Mouse (Mus musculus) bone marrow, adult 2 months (tissue): ENCODE measurements at regions not wholly inside any gene's neighbourhood (a gene's known extent, or its start where the extent isn't known, plus 50 kb on each side); places are given as distances from the start of the nearest gene placed in this dataset.

Experiments used
- CTCF ChIP-seq: fragments of 200-500 bp; IDR thresholded peaks from 2 replicates; pipeline ENCODE4 v1.5.1; 2011; ENCODE audit warnings: low read length, control low read depth; ENCODE audit not compliant: control insufficient read depth, insufficient read depth
- POLR2A ChIP-seq: fragments of 200-500 bp; IDR thresholded peaks from 2 replicates; pipeline ENCODE4 v1.6.1; 2011; ENCODE audit warnings: low read depth, mild to moderate bottlenecking, control low read depth, low read length, borderline replicate concordance; ENCODE audit not compliant: control insufficient read depth

- TF ChIP-seq CTCF (no peak), POLR2A (no peak)
Measured at GRCm38 (mm10) chr11:56148956-56149355, 108.1 kb upstream of the Nmur2 start.
